In genomic region chr2:31172001-31172400, GRCm38 (mm10) we compare ENCODE assay signal across 9 mouse cellular contexts. TPM values are rescaled to one million over a fixed set of nuclear protein-coding genes. Genes with fewer than 3 reads are reported as not detected.
A peak's percentile ranks its signal among the peaks of the same experiment; 100 is the strongest.
DNase-seq lines count a peak whose midpoint lies in the region; ATAC-seq and TF ChIP-seq lines count a peak whose summit lies in the region.
"Had no signal": no experiment of that assay in that cellular context is flagged by ENCODE, and none has a peak within 500 bp of the region (broad histone marks: within the 10 kb centered on the region; RNA-seq: fewer than 3 reads in every experiment).

No protein-coding gene starts in this region.

- no peaks in the 10 kb centered on the region for H3K9me3 ChIP-seq in hindbrain, embryonic 16.5 days (ENCODE audit: control insufficient read depth, low read length)
- no peaks in the 10 kb centered on the region for H3K9me3 ChIP-seq in hindbrain, embryonic 14.5 days (ENCODE audit: control insufficient read depth, low read length)
- H3K9me3 ChIP-seq in ES-E14 (ENCODE audit: control insufficient read depth, insufficient read depth, low read depth, low read length): no peaks in the 10 kb centered on the region
- H3K9me3 ChIP-seq in liver, postnatal 0 days (ENCODE audit: low read length): no peaks in the 10 kb centered on the region
- H3K9me3 ChIP-seq in midbrain, embryonic 13.5 days: no peaks in the 10 kb centered on the region
- H3K9me3 ChIP-seq: midbrain, embryonic 12.5 days had no signal

- H3K4me3 ChIP-seq in hindbrain, embryonic 16.5 days (ENCODE audit: low read length): no peak overlapping the region
- H3K4me3 ChIP-seq in hindbrain, embryonic 14.5 days (replicated peaks; ENCODE audit: low read length): no peak overlapping the region
- H3K4me3 ChIP-seq in ES-E14 (ENCODE audit: insufficient read depth in 1 of 2, low read depth in 1 of 2, low read length in 2 of 2, poor library complexity in 1 of 2, severe bottlenecking in 1 of 2): no peak overlapping the region
- no peak overlapping the region for H3K4me3 ChIP-seq in liver, postnatal 0 days (ENCODE audit: low read depth, low read length)
- no peak overlapping the region for H3K4me3 ChIP-seq in midbrain, embryonic 13.5 days (replicated peaks)
- H3K4me3 ChIP-seq: midbrain, embryonic 12.5 days had no signal

- no peak for TF ChIP-seq CTCF in liver, postnatal 0 days (IDR thresholded peaks at IDR 0.05; ENCODE audit: low read depth)

- H3K4me1 ChIP-seq in hindbrain, embryonic 16.5 days (ENCODE audit: control insufficient read depth, insufficient read depth, low read depth, low read length): no peaks in the 10 kb centered on the region
- H3K4me1 ChIP-seq in hindbrain, embryonic 14.5 days (replicated peaks; ENCODE audit: control insufficient read depth, insufficient read depth, low read length): no peaks in the 10 kb centered on the region
- H3K4me1 ChIP-seq in ES-E14 (ENCODE audit: control insufficient read depth in 2 of 2, insufficient read depth in 2 of 2, low read length in 2 of 2, poor library complexity in 1 of 2): peaks cover 4 to 10% of the 10 kb centered on the region in 2 experiments; a peak in 3 of 4 replicates
- H3K4me1 ChIP-seq in liver, postnatal 0 days (ENCODE audit: insufficient read depth): peaks cover 11% of the 10 kb centered on the region
- no peaks in the 10 kb centered on the region for H3K4me1 ChIP-seq in midbrain, embryonic 13.5 days (replicated peaks)
- H3K4me1 ChIP-seq: midbrain, embryonic 12.5 days had no signal

- intact Hi-C loops in heart, postnatal 25 days (cut with DNase I): no loop called here

- no peak for TF ChIP-seq EP300 in liver, postnatal 0 days (IDR thresholded peaks at IDR 0.05; ENCODE audit: low read depth)

- H3K36me3 ChIP-seq in hindbrain, embryonic 16.5 days (ENCODE audit: control insufficient read depth, insufficient read depth, low read length): peaks cover 62% of the 10 kb centered on the region
- H3K36me3 ChIP-seq in hindbrain, embryonic 14.5 days (replicated peaks; ENCODE audit: control insufficient read depth, insufficient read depth): peaks cover 100% of the 10 kb centered on the region
- H3K36me3 ChIP-seq in ES-E14 (ENCODE audit: control insufficient read depth, insufficient read depth, low read length, poor library complexity, severe bottlenecking): peaks cover 44% of the 10 kb centered on the region
- H3K36me3 ChIP-seq in liver, postnatal 0 days (replicated peaks; ENCODE audit: insufficient read depth, low read length): peaks cover 53% of the 10 kb centered on the region
- peaks cover 100% of the 10 kb centered on the region for H3K36me3 ChIP-seq in midbrain, embryonic 13.5 days

- 78% methylated on average over 5 of the region's 5 CpGs for WGBS in hindbrain, embryonic 16.5 days
- WGBS in hindbrain, embryonic 14.5 days: 81% methylated on average over 5 of the region's 5 CpGs
- WGBS in liver, postnatal 0 days (ENCODE audit: insufficient replicate concordance): 35% methylated on average over 5 of the region's 5 CpGs
- 90% methylated on average over 5 of the region's 5 CpGs for WGBS in midbrain, embryonic 13.5 days

- no peak for DNase-seq in hindbrain, embryonic 14.5 days (ENCODE audit: low spot score)
- no peak for DNase-seq in ES-E14 (ENCODE audit: low read depth, low spot score)
- peak; percentile 16 for DNase-seq in heart, postnatal 25 days (ENCODE audit: low spot score)
- DNase-seq in liver, postnatal 0 days: no peak
- DNase-seq in urinary bladder, adult 18-20 months (ENCODE audit: low spot score in 2 of 2): no peak

- no peak for ATAC-seq in hindbrain, embryonic 16.5 days
- ATAC-seq in hindbrain, embryonic 14.5 days (ENCODE audit: low FRiP score): no peak
- peak; percentile 76 for ATAC-seq in liver, postnatal 0 days
- ATAC-seq in midbrain, embryonic 13.5 days: no peak
- no peak for ATAC-seq in megakaryocyte-erythroid progenitor cell, adult 5-6 weeks (replicated peaks; ENCODE audit: low FRiP score, low TSS enrichment, poor library complexity, severe bottlenecking)

- peak overlapping the region; percentile 6; the same call in 1 of the 2 replicates for H3K27ac ChIP-seq in hindbrain, embryonic 16.5 days (ENCODE audit: low read depth, low read length)
- no peak overlapping the region for H3K27ac ChIP-seq in hindbrain, embryonic 14.5 days
- H3K27ac ChIP-seq in ES-E14 (ENCODE audit: insufficient read depth, low read depth, low read length, poor library complexity, severe bottlenecking): peak overlapping the region; percentile 53; the same call in 1 of the 2 replicates
- peak overlapping the region; percentile 77 for H3K27ac ChIP-seq in liver, postnatal 0 days (ENCODE audit: low read depth)
- H3K27ac ChIP-seq in midbrain, embryonic 13.5 days: no peak overlapping the region
- H3K27ac ChIP-seq: midbrain, embryonic 12.5 days had no signal

- H3K9ac ChIP-seq in hindbrain, embryonic 16.5 days (ENCODE audit: low read depth, low read length): no peak overlapping the region
- H3K9ac ChIP-seq in hindbrain, embryonic 14.5 days: no peak overlapping the region
- H3K9ac ChIP-seq in ES-E14 (ENCODE audit: insufficient read depth, low read depth, low read length, poor library complexity, severe bottlenecking): peak overlapping the region; percentile 9; the same call in 1 of the 2 replicates
- H3K9ac ChIP-seq in liver, postnatal 0 days (replicated peaks): no peak overlapping the region; the same call in 1 of the 2 replicates
- no peak overlapping the region for H3K9ac ChIP-seq in midbrain, embryonic 13.5 days (replicated peaks)
- H3K9ac ChIP-seq: midbrain, embryonic 12.5 days had no signal

- H3K27me3 ChIP-seq in hindbrain, embryonic 16.5 days (replicated peaks; ENCODE audit: control insufficient read depth, insufficient read depth, low read length): no peaks in the 10 kb centered on the region
- no peaks in the 10 kb centered on the region for H3K27me3 ChIP-seq in hindbrain, embryonic 14.5 days (ENCODE audit: control insufficient read depth, insufficient read depth, low read length)
- H3K27me3 ChIP-seq in liver, postnatal 0 days (ENCODE audit: insufficient read depth, low read length): no peaks in the 10 kb centered on the region
- no peaks in the 10 kb centered on the region for H3K27me3 ChIP-seq in midbrain, embryonic 13.5 days
- H3K27me3 ChIP-seq: midbrain, embryonic 12.5 days had no signal

- in situ Hi-C loops in ES-E14 (cut with MboI; ENCODE audit: low sequenced_read_pairs in 2 of 2, unreplicated experiment in 2 of 2): no loop called here

- no peak overlapping the region for H3K4me2 ChIP-seq in hindbrain, embryonic 16.5 days (ENCODE audit: low read length)
- no peak overlapping the region for H3K4me2 ChIP-seq in hindbrain, embryonic 14.5 days (replicated peaks)
- 0 out of 2 replicates have a peak overlapping the region, but pooled peaks have one; percentile 27 for H3K4me2 ChIP-seq in liver, postnatal 0 days (ENCODE audit: low read depth, low read length)
- H3K4me2 ChIP-seq in midbrain, embryonic 13.5 days (replicated peaks): no peak overlapping the region
- H3K4me2 ChIP-seq: midbrain, embryonic 12.5 days had no signal

TF ChIP-seq in ES-E14, 5 proteins besides CTCF, POLR2A, EP300 and RAD21:
- TF ChIP-seq HCFC1 (IDR thresholded peaks at IDR 0.05; ENCODE audit: borderline replicate concordance, insufficient read depth, low read length): no peak
- no peak for TF ChIP-seq CHD2 (IDR thresholded peaks at IDR 0.05; ENCODE audit: low read depth, low read length)
- TF ChIP-seq MAFK (IDR thresholded peaks at IDR 0.05; ENCODE audit: insufficient read depth, low read depth, low read length): peak; percentile 59; the same call in 1 of the 2 replicates
- TF ChIP-seq ZNF384 (IDR thresholded peaks at IDR 0.05; ENCODE audit: low read depth, low read length): no peak
- no peak for TF ChIP-seq ZC3H11A (IDR thresholded peaks at IDR 0.05; ENCODE audit: borderline replicate concordance, low read depth, low read length)
TF ChIP-seq in ES-E14: peak in this region for 1.

RNA-seq across cellular contexts. Expression of gene Gpr107, which starts 19.9 kb away (rescaled TPM):
- 34.4 and 37.3 TPM in 2 replicates for polyA plus RNA-seq in hindbrain, embryonic 16.5 days (2015; fragmentation: Nextera tagmentation; extraction: Ambion mirVana)
- polyA plus RNA-seq in hindbrain, embryonic 14.5 days (2014; fragmentation: Nextera tagmentation; extraction: Ambion mirVana): 25.1 and 26.1 TPM in 2 replicates
- total RNA-seq in ES-E14 (2012; rRNA removed): 111 and 156 TPM in 2 replicates
- 10 to 100 TPM; 33.1 to 35.1 TPM for total RNA-seq in heart, postnatal 25 days (2021)
- polyA plus RNA-seq in liver, postnatal 0 days (2015; fragmentation: Nextera tagmentation; extraction: Ambion mirVana): 9.2 and 9.8 TPM in 2 replicates
- polyA plus RNA-seq in midbrain, embryonic 13.5 days (2015; fragmentation: Nextera tagmentation; extraction: Ambion mirVana): 37.5 and 40.0 TPM in 2 replicates
- total RNA-seq in megakaryocyte-erythroid progenitor cell, adult 5-6 weeks (2014; fragmentation: Nextera tagmentation): 19.6 and 30.4 TPM in 2 replicates
- total RNA-seq in megakaryocyte-erythroid progenitor cell, adult 5-6 weeks (2017): 15.0 and 18.2 TPM in 2 replicates

RNA-seq across cellular contexts. Expression of gene Fnbp1, which starts 30.2 kb away (rescaled TPM):
- polyA plus RNA-seq in hindbrain, embryonic 16.5 days (2015; fragmentation: Nextera tagmentation; extraction: Ambion mirVana): 35.8 and 36.7 TPM in 2 replicates
- 28.9 and 29.1 TPM in 2 replicates for polyA plus RNA-seq in hindbrain, embryonic 14.5 days (2014; fragmentation: Nextera tagmentation; extraction: Ambion mirVana)
- 15.1 and 16.5 TPM in 2 replicates for total RNA-seq in ES-E14 (2012; rRNA removed)
- total RNA-seq in heart, postnatal 25 days (2021): 10 to 100 TPM; 50.0 to 53.4 TPM
- 4.1 and 4.5 TPM in 2 replicates for polyA plus RNA-seq in liver, postnatal 0 days (2015; fragmentation: Nextera tagmentation; extraction: Ambion mirVana)
- 14.9 and 16.9 TPM in 2 replicates for polyA plus RNA-seq in midbrain, embryonic 13.5 days (2015; fragmentation: Nextera tagmentation; extraction: Ambion mirVana)
- 30.7 and 46.4 TPM in 2 replicates for total RNA-seq in megakaryocyte-erythroid progenitor cell, adult 5-6 weeks (2014; fragmentation: Nextera tagmentation)
- total RNA-seq in megakaryocyte-erythroid progenitor cell, adult 5-6 weeks (2017): 16.0 and 36.4 TPM in 2 replicates

Comparison
In these comparisons a context has a peak if more than half of its experiments do, and no peak if none do; other contexts are left out.
1. H3K27ac ChIP-seq: peak in hindbrain, embryonic 16.5 days (single experiment), ES-E14 (single experiment) and liver, postnatal 0 days (single experiment); none in hindbrain, embryonic 14.5 days (single experiment) and midbrain, embryonic 13.5 days (single experiment).